Mouse (Mus musculus): ENCODE measurements around the gene Gpr35. TPM values are rescaled to one million over a fixed set of nuclear protein-coding genes. Genes with fewer than 3 reads are reported as not detected.
A peak's percentile ranks its signal among the peaks of the same experiment; 100 is the strongest.

The Gpr35 gene
- polyA plus RNA-seq, 1 experiment: 0.88 TPM

GRCm38 (mm10) chr1:92933611-92934010, 17.1 kb upstream of the Gpr35 start:
- Histone ChIP-seq H3K4me1 (ENCODE audit: control insufficient read depth, insufficient read depth, low read length) (peaks cover 9% of the 10 kb centered on the region), H3K4me3 (ENCODE audit: control insufficient read depth, low read depth, low read length) (peak overlapping the region; percentile 87), H3K36me3 (ENCODE audit: control insufficient read depth, insufficient read depth, low read length) (no peaks in the 10 kb centered on the region; the same call in 1 of the 2 replicates), H3K27me3 (ENCODE audit: control insufficient read depth, insufficient read depth, low read length) (no peaks in the 10 kb centered on the region), H3K27ac (ENCODE audit: control insufficient read depth, insufficient read depth, low read depth, low read length) (peak overlapping the region; percentile 94)
- TF ChIP-seq POLR2A (IDR thresholded peaks at IDR 0.05; ENCODE audit: control insufficient read depth, low read depth, low read length): no peak
- no peak for TF ChIP-seq CTCF (IDR thresholded peaks at IDR 0.05; ENCODE audit: control insufficient read depth, insufficient read depth, insufficient replicate concordance, low read depth, low read length)

DNA sequence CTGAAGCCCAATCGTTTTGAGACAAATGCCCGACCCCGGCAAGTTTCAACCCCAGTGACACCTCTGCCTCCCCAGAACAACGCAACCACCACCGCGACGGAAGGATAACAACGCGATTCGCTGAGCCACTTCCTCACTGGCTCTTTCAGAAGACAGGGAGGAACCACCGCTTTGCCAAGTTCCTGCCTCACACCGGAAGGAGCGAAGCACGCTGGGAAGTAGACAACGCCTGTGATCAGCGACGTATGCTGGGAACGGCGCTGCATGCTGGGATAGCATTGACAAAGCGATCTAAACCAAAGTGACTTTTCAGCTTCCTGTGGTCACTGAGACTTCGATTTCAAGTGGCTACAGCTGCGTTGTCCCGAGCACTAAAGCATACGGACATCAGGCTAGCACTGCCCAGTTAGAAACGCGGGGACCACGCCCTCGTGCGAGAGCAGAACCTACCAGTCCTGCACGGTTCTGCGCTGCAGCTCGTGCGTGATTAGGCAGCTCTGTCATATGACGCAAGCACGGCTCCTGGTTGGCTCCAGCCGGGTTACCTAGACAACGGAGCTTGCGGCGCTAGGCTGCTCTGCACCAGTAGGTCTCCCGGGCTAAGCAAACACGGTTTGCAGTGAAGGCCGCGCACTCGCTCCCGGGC, 16.4 kb upstream of the Gpr35 start, which contains the start of gene Capn10:
Capn10 (plus strand) TSS at position 195 of the 646 bp plus-strand sequence.
- H3K36me3 ChIP-seq (ENCODE audit: control insufficient read depth, insufficient read depth, low read length): peaks cover under 1% of the 10 kb centered on the region
- H3K27me3 ChIP-seq (ENCODE audit: control insufficient read depth, insufficient read depth, low read length): no peaks in the 10 kb centered on the region
- peaks cover 9% of the 10 kb centered on the region for H3K4me1 ChIP-seq (ENCODE audit: control insufficient read depth, insufficient read depth, low read length)
- peak within 1 kb of the TSS; percentile 94 for H3K27ac ChIP-seq (ENCODE audit: control insufficient read depth, insufficient read depth, low read depth, low read length)
- peak within 1 kb of the TSS; percentile 87 for H3K4me3 ChIP-seq (ENCODE audit: control insufficient read depth, low read depth, low read length)
- TF ChIP-seq POLR2A (IDR thresholded peaks at IDR 0.05; ENCODE audit: control insufficient read depth, low read depth, low read length): peak; percentile 86
- peak; percentile 25; the same call in 1 of the 2 replicates for TF ChIP-seq CTCF (IDR thresholded peaks at IDR 0.05; ENCODE audit: control insufficient read depth, insufficient read depth, insufficient replicate concordance, low read depth, low read length)

DNA sequence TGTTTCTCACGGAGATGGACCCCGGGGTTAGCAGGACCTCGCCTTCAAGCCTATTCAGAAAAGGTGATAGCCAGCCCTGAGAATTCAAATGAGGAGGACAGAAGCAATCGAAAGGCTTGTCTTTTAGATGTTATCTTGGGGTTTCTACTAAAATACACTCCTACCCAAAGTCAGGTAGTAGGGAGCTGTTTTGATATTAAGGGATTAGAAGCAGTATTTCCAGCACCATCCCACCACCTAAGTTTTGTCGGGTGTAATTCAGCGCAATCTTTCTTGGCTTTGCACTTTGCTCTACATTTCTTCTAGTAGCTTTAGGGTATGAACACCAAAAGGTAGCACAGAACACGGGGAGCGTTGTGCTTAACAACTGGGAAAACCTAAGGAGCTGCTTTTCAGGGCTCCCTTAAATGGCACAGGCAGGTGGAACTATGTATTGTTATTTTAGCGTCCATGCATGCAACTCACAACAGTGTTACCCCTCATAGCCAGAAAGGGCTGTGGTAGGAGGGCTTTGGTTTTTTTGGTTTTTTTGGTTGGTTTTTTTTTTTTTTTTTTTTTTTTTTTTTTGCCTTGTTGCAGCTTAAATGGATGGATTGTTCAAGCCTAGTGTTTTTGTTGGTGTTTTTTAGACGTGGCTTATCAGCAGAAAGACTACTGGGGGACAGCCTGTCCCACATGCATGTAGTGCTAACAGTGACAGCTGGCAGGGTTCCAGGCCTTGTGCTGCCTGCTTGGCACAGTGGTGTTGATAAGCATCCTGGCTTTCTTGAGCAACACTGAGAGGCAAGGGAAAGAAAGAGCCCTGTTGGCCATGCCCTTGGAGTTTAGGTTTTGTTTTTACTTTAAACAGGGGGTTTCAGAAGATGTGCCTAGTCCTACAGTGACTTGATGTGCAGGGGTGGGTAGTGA, 15.4 kb upstream of the Gpr35 start:
- Histone ChIP-seq H3K36me3 (ENCODE audit: control insufficient read depth, insufficient read depth, low read length) (peaks cover 4% of the 10 kb centered on the region), H3K4me1 (ENCODE audit: control insufficient read depth, insufficient read depth, low read length) (peaks cover 9% of the 10 kb centered on the region), H3K27ac (ENCODE audit: control insufficient read depth, insufficient read depth, low read depth, low read length) (peak overlapping the region; percentile 79), H3K4me3 (ENCODE audit: control insufficient read depth, low read depth, low read length) (peak overlapping the region; percentile 87), H3K27me3 (ENCODE audit: control insufficient read depth, insufficient read depth, low read length) (no peaks in the 10 kb centered on the region)
- TF ChIP-seq POLR2A (IDR thresholded peaks at IDR 0.05; ENCODE audit: control insufficient read depth, low read depth, low read length) (no peak), CTCF (IDR thresholded peaks at IDR 0.05; ENCODE audit: control insufficient read depth, insufficient read depth, insufficient replicate concordance, low read depth, low read length) (no peak)

- TF ChIP-seq CTCF (IDR thresholded peaks at IDR 0.05; ENCODE audit: control insufficient read depth, insufficient read depth, insufficient replicate concordance, low read depth, low read length): no peak
- TF ChIP-seq POLR2A (IDR thresholded peaks at IDR 0.05; ENCODE audit: control insufficient read depth, low read depth, low read length): no peak
- Histone ChIP-seq H3K27ac (ENCODE audit: control insufficient read depth, insufficient read depth, low read depth, low read length) (no peak overlapping the region), H3K36me3 (ENCODE audit: control insufficient read depth, insufficient read depth, low read length) (peaks cover 6% of the 10 kb centered on the region), H3K4me3 (ENCODE audit: control insufficient read depth, low read depth, low read length) (peak overlapping the region; percentile 61), H3K27me3 (ENCODE audit: control insufficient read depth, insufficient read depth, low read length) (no peaks in the 10 kb centered on the region), H3K4me1 (ENCODE audit: control insufficient read depth, insufficient read depth, low read length) (peaks cover 9% of the 10 kb centered on the region)
These were observed 14.7 kb upstream of the Gpr35 start for GRCm38 (mm10) chr1:92935977-92936376.

- Histone ChIP-seq H3K4me1 (ENCODE audit: control insufficient read depth, insufficient read depth, low read length) (peaks cover 9% of the 10 kb centered on the region), H3K27me3 (ENCODE audit: control insufficient read depth, insufficient read depth, low read length) (no peaks in the 10 kb centered on the region), H3K4me3 (ENCODE audit: control insufficient read depth, low read depth, low read length) (peak overlapping the region; percentile 12; the same call in 1 of the 2 replicates), H3K27ac (ENCODE audit: control insufficient read depth, insufficient read depth, low read depth, low read length) (no peak overlapping the region), H3K36me3 (ENCODE audit: control insufficient read depth, insufficient read depth, low read length) (peaks cover 8% of the 10 kb centered on the region)
- no peak for TF ChIP-seq POLR2A (IDR thresholded peaks at IDR 0.05; ENCODE audit: control insufficient read depth, low read depth, low read length)
- no peak for TF ChIP-seq CTCF (IDR thresholded peaks at IDR 0.05; ENCODE audit: control insufficient read depth, insufficient read depth, insufficient replicate concordance, low read depth, low read length)
These were observed 14.2 kb upstream of the Gpr35 start for GRCm38 (mm10) chr1:92936467-92936866.

- Histone ChIP-seq H3K4me3 (ENCODE audit: control insufficient read depth, low read depth, low read length) (no peak overlapping the region), H3K27ac (ENCODE audit: control insufficient read depth, insufficient read depth, low read depth, low read length) (no peak overlapping the region), H3K27me3 (ENCODE audit: control insufficient read depth, insufficient read depth, low read length) (no peaks in the 10 kb centered on the region), H3K36me3 (ENCODE audit: control insufficient read depth, insufficient read depth, low read length) (peaks cover 9% of the 10 kb centered on the region), H3K4me1 (ENCODE audit: control insufficient read depth, insufficient read depth, low read length) (peaks cover 9% of the 10 kb centered on the region)
- TF ChIP-seq CTCF (IDR thresholded peaks at IDR 0.05; ENCODE audit: control insufficient read depth, insufficient read depth, insufficient replicate concordance, low read depth, low read length) (no peak), POLR2A (IDR thresholded peaks at IDR 0.05; ENCODE audit: control insufficient read depth, low read depth, low read length) (no peak)
These were observed 12.9 kb upstream of the Gpr35 start for GRCm38 (mm10) chr1:92937797-92938196.

GRCm38 (mm10) chr1:92939746-92940145, 10.9 kb upstream of the Gpr35 start:
- TF ChIP-seq POLR2A (IDR thresholded peaks at IDR 0.05; ENCODE audit: control insufficient read depth, low read depth, low read length) (no peak), CTCF (IDR thresholded peaks at IDR 0.05; ENCODE audit: control insufficient read depth, insufficient read depth, insufficient replicate concordance, low read depth, low read length) (no peak)
- Histone ChIP-seq H3K4me3 (ENCODE audit: control insufficient read depth, low read depth, low read length) (no peak overlapping the region), H3K27ac (ENCODE audit: control insufficient read depth, insufficient read depth, low read depth, low read length) (no peak overlapping the region), H3K36me3 (ENCODE audit: control insufficient read depth, insufficient read depth, low read length) (peaks cover 9% of the 10 kb centered on the region), H3K4me1 (ENCODE audit: control insufficient read depth, insufficient read depth, low read length) (peaks cover 4% of the 10 kb centered on the region), H3K27me3 (ENCODE audit: control insufficient read depth, insufficient read depth, low read length) (no peaks in the 10 kb centered on the region)

All from testis, adult 2 months (tissue).